Mouse (Mus musculus) ES-E14 (cell line): ENCODE data around the gene Plpp3. TPM values are rescaled to one million over a fixed set of nuclear protein-coding genes. Genes with fewer than 3 reads are reported as not detected.
A peak's percentile ranks its signal among the peaks of the same experiment; 100 is the strongest.
"Not testable (repeated sequence)": the region's sequence is repeated elsewhere in the genome, so short reads cannot be mapped to it uniquely, and the experiment has no call there.

Experiments used
- DNase-seq: peaks from one replicate; pipeline ENCODE4 v3.0.0-alpha.2; 2013; ENCODE audit warnings: low read depth, low spot score
- H3K27ac ChIP-seq: 2 replicates; pipeline ENCODE4 v1.5.1; 2012; ENCODE audit warnings: low read depth, mild to moderate bottlenecking, low read length, moderate library complexity, mixed read lengths; ENCODE audit not compliant: poor library complexity, insufficient read depth, severe bottlenecking
- H3K36me3 ChIP-seq: 2 replicates; pipeline ENCODE4 v1.6.1; 2012; ENCODE audit warnings: mild to moderate bottlenecking, low read length, moderate library complexity, mixed read lengths; ENCODE audit not compliant: control insufficient read depth, poor library complexity, insufficient read depth, severe bottlenecking
- H3K4me1 ChIP-seq, 2 experiments: fragments of 150-350 bp in 1 of 2; sonication (generic) in 1 of 2; 2 replicates each; pipeline ENCODE4 v1.6.1; 2012; ENCODE audit warnings: low read length in 2 of 2, mild to moderate bottlenecking in 1 of 2, mixed read lengths in 1 of 2; ENCODE audit not compliant: control insufficient read depth in 2 of 2, insufficient read depth in 2 of 2, poor library complexity in 1 of 2
- H3K4me3 ChIP-seq, 2 experiments: fragments of 150-350 bp in 1 of 2; sonication (generic) in 1 of 2; 2 replicates each; pipeline ENCODE4 v1.5.1; 2012; ENCODE audit warnings: low read length in 2 of 2, low read depth in 1 of 2, mild to moderate bottlenecking in 1 of 2, mixed read lengths in 1 of 2; ENCODE audit not compliant: insufficient read depth in 1 of 2, poor library complexity in 1 of 2, severe bottlenecking in 1 of 2
- H3K9ac ChIP-seq: 2 replicates; pipeline ENCODE4 v1.6.1; 2012; ENCODE audit warnings: low read depth, mild to moderate bottlenecking, low read length, mixed read lengths; ENCODE audit not compliant: poor library complexity, insufficient read depth, severe bottlenecking
- H3K9me3 ChIP-seq: fragments of 150-350 bp; sonication (generic); 2 replicates; pipeline ENCODE4 v1.6.1; 2012; ENCODE audit warnings: low read depth, mild to moderate bottlenecking, low read length; ENCODE audit not compliant: control insufficient read depth, insufficient read depth
- CHD2 ChIP-seq: IDR thresholded peaks from 2 replicates; pipeline ENCODE4 v1.6.1; 2014; ENCODE audit warnings: mild to moderate bottlenecking, low read depth, low read length, inconsistent platforms
- HCFC1 ChIP-seq: IDR thresholded peaks from 2 replicates; pipeline ENCODE4 v1.6.1; 2012; ENCODE audit warnings: low read length, inconsistent platforms, borderline replicate concordance; ENCODE audit not compliant: insufficient read depth
- MAFK ChIP-seq: IDR thresholded peaks from 2 replicates; pipeline ENCODE4 v1.6.1; 2014; ENCODE audit warnings: mild to moderate bottlenecking, low read depth, low read length, inconsistent platforms; ENCODE audit not compliant: insufficient read depth
- ZC3H11A ChIP-seq: IDR thresholded peaks from 2 replicates; pipeline ENCODE4 v1.6.1; 2012; ENCODE audit warnings: low read depth, mild to moderate bottlenecking, inconsistent platforms, low read length, borderline replicate concordance
- ZNF384 ChIP-seq: IDR thresholded peaks from 2 replicates; pipeline ENCODE4 v1.6.1; 2012; ENCODE audit warnings: low read depth, low read length, inconsistent platforms
- in situ Hi-C, 2 experiments: fragments of 600-800 bp; cut with MboI; formaldehyde crosslinking; loops; one replicate each; pipeline ENCODE4 v1.15.1; 2025; ENCODE audit warnings: low sequenced_read_pairs in 2 of 2, inconsistent platforms in 1 of 2; ENCODE audit not compliant: unreplicated experiment in 2 of 2
- total RNA-seq: library from RNA; depleted of rRNA; stranded (reverse); fragments of 300-350 nt; gene quantifications from 2 replicates; pipeline ENCODE4 v1.2.3, GENCODE M21; 2012

Gene Plpp3
- total RNA-seq, 1 experiment: 11.8 TPM

- H3K4me3 ChIP-seq, H3K4me1 ChIP-seq, H3K9ac ChIP-seq, DNase-seq, H3K27ac ChIP-seq, H3K9me3 ChIP-seq, in situ Hi-C loops, H3K36me3 ChIP-seq: not testable (repeated sequence)
- TF ChIP-seq ZNF384: peak; percentile 73
Observed at GRCm38 (mm10) chr4:105269398-105269797, 112.3 kb downstream of the Plpp3 start.

GRCm38 (mm10) chr4:105271166-105271565, 114.0 kb downstream of the Plpp3 start:
- no peak overlapping the region for H3K27ac ChIP-seq
- in situ Hi-C loops: no loop called here
- no peak overlapping the region for H3K9ac ChIP-seq
- H3K9me3 ChIP-seq: no peaks in the 10 kb centered on the region
- H3K4me1 ChIP-seq: peaks cover 0 to 1% of the 10 kb centered on the region in 2 experiments; a peak in 1 of 4 replicates
- H3K4me3 ChIP-seq: no peak overlapping the region
- DNase-seq: no peak
- no peaks in the 10 kb centered on the region for H3K36me3 ChIP-seq
- no peak for TF ChIP-seq ZNF384
- TF ChIP-seq MAFK: no peak
- no peak for TF ChIP-seq HCFC1
- TF ChIP-seq ZC3H11A: no peak
- no peak for TF ChIP-seq CHD2

- DNase-seq: no peak
- TF ChIP-seq HCFC1 (no peak), ZC3H11A (no peak), CHD2 (no peak), MAFK (no peak), ZNF384 (no peak)
- no peaks in the 10 kb centered on the region for H3K9me3 ChIP-seq
- H3K4me3 ChIP-seq: no peak overlapping the region
- no peak overlapping the region for H3K9ac ChIP-seq
- in situ Hi-C loops: no loop called here
- H3K4me1 ChIP-seq: peaks cover 4 to 8% of the 10 kb centered on the region in 2 experiments; a peak in 2 of 4 replicates
- no peaks in the 10 kb centered on the region for H3K36me3 ChIP-seq
- H3K27ac ChIP-seq: no peak overlapping the region
Observed at GRCm38 (mm10) chr4:105273034-105273433, 115.9 kb downstream of the Plpp3 start.

- in situ Hi-C loops: no loop called here
- no peak for DNase-seq
- Histone ChIP-seq H3K9me3 (no peaks in the 10 kb centered on the region), H3K27ac (no peak overlapping the region), H3K4me1 (peaks cover 4 to 11% of the 10 kb centered on the region in 2 experiments; a peak in 3 of 4 replicates), H3K4me3 (no peak overlapping the region), H3K9ac (no peak overlapping the region), H3K36me3 (no peaks in the 10 kb centered on the region)
- TF ChIP-seq CHD2: no peak
- TF ChIP-seq ZC3H11A: no peak
- TF ChIP-seq MAFK: no peak
- no peak for TF ChIP-seq HCFC1
- no peak for TF ChIP-seq ZNF384
Observed at GRCm38 (mm10) chr4:105273486-105273885, 116.3 kb downstream of the Plpp3 start.

DNA sequence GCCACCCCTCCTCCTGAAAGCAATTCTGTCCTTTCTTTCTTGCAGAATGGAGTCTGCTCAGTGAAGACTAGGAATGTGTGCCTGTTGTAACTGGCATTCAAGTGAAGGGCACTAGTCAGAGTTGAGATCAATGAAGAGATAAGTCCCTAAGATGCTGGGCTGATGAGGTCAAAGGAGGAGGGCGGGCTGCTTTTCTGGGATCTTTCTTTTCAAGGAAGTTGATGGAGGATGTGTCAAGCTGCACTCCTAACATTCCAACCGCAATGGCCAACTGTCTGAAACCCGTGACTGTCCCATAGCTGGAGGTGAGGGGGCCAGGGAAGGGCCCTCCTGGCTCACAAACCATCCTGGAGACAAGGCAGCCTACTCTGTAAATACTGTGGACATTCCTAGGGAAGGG, 118.5 kb downstream of the Plpp3 start:
- in situ Hi-C loops: no loop called here
- TF ChIP-seq ZNF384 (no peak), MAFK (no peak), CHD2 (no peak), HCFC1 (no peak), ZC3H11A (no peak)
- H3K27ac ChIP-seq: no peak overlapping the region
- no peaks in the 10 kb centered on the region for H3K36me3 ChIP-seq
- no peak for DNase-seq
- no peaks in the 10 kb centered on the region for H3K9me3 ChIP-seq
- no peak overlapping the region for H3K9ac ChIP-seq
- peaks cover 4 to 11% of the 10 kb centered on the region in 2 experiments; a peak in 3 of 4 replicates for H3K4me1 ChIP-seq
- H3K4me3 ChIP-seq: no peak overlapping the region
